Mouse (Mus musculus) v-Abl transformed pro-B cells (cell line): ENCODE measurements around the gene Cbwd1.

Experiments used
- in situ Hi-C, 2 experiments: fragments of 400-800 bp; cut with MboI; formaldehyde crosslinking; loops; one replicate each; pipeline ENCODE4 v1.15.1; 2025; ENCODE audit not compliant: unreplicated experiment in 2 of 2

The Cbwd1 gene

DNA sequence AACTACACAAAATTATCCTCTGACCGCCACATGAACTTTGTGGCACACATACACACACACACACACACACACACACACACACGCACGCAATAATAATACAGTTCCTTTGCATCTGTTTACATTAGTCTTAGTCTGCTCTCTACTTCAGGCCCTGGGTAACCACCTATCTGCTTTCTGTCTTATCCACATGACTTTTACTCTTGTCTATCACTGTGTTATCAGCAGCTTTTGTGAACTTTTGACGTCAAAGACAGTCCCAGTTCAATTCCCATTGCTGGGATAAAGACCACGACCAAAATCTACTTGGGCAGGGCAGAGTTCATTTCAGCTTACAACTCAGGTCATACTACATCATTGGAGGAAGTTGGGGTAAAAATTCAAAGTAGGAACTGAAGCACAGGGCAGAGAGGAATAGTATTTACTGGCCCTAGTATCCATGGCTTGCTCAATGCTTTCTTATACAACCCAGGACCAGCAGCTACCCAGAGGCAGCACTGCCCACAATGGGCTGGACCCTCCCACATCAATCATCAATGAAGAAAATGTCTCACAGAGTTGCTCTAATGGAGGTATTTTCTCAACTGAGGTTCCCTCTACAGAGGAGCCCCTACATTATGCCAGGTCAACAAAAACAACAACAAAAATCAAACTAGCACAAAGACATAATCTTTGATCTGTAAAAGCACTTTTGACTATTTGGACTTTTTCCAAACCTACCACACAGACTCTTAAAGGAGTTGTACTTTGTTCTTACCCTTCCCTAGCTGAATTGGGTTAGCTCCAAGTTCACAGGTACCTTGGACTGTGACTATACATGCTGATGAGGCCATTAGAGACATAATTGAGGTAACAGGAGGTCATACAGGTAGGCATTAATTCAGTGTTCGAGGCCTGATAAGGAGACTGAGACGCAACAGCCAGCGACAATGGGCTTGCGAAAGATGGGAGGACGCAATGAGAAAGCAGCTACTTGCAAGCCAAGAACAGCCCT, 17.7 kb upstream of the Cbwd1 start:
- in situ Hi-C loops: no loop called here

GRCm38 (mm10) chr19:24977991-24978390, 16.6 kb upstream of the Cbwd1 start:
- in situ Hi-C loops: no loop called here

GRCm38 (mm10) chr19:24972701-24973390, 11.4 kb upstream of the Cbwd1 start:
- in situ Hi-C loops: loop anchor here in 1 of 2 experiments (5.0 kb wide), 1 partner anchor 79 kb away; no protein-coding TSS in a partner anchor

DNA sequence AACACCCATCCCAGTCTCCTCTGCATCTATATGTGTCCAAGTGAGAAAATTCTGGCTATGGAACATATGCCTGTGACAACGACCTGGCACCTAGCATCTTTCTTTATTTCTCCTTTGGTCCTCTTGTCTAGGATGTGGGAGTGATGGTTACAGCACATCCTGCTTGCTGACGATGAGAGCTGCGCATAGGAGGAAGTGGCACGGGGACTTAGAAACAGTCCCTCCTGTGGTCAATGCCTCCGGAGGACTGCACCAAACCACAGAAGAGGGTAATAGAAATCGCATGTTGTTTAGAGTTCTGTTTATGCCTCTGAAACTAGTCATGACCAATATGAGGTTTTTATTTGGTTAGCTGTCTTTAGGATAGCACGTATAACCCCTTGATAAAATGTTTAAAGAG, 9.9 kb upstream of the Cbwd1 start:
- in situ Hi-C loops: loop anchor here in 1 of 2 experiments (5.0 kb wide), 1 partner anchor 81 kb away; no protein-coding TSS in a partner anchor

- in situ Hi-C loops: loop anchor here in 1 of 2 experiments (10.0 kb wide), 1 partner anchor 98 kb away; no protein-coding TSS in a partner anchor
These were observed 5.5 kb upstream of the Cbwd1 start for GRCm38 (mm10) chr19:24966941-24967340.

- in situ Hi-C loops: loop anchor here in 1 of 2 experiments (10.0 kb wide), 1 partner anchor 99 kb away; no protein-coding TSS in a partner anchor
These were observed 4.8 kb upstream of the Cbwd1 start for GRCm38 (mm10) chr19:24966203-24966602.

DNA sequence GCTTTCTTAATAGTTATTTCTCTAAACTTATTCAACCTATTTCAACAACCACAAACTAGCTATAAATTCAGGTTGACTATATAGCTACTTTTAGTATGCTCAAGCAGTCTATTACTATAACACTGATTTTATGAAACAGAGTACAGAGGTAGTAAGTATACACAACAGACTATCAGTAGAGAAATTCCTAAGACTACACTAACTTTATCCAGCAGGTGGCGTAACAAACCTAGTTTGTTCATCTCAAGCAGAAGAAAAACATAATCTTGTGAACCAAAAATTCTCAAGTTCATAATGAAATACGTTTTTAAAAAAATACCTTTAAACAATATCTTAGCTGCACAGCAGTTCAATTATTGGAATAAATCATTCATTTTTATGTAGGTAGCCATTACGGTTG, 2.9 kb downstream of the Cbwd1 start:
- in situ Hi-C loops: loop anchor here (5.0 to 10.0 kb wide), 4 partner anchors 376 to 666 kb away; no protein-coding TSS in a partner anchor

- in situ Hi-C loops: loop anchor here in 1 of 2 experiments (10.0 kb wide), 1 partner anchor 689 kb away; no protein-coding TSS in a partner anchor
These were observed 15.7 kb downstream of the Cbwd1 start for GRCm38 (mm10) chr19:24945521-24946262.

- in situ Hi-C loops: no loop called here
These were observed 24.3 kb downstream of the Cbwd1 start for GRCm38 (mm10) chr19:24937084-24937483.

- in situ Hi-C loops: no loop called here
These were observed 32.4 kb downstream of the Cbwd1 start for GRCm38 (mm10) chr19:24929041-24929440.

GRCm38 (mm10) chr19:24920866-24921265, 40.5 kb downstream of the Cbwd1 start:
- in situ Hi-C loops: no loop called here

DNA sequence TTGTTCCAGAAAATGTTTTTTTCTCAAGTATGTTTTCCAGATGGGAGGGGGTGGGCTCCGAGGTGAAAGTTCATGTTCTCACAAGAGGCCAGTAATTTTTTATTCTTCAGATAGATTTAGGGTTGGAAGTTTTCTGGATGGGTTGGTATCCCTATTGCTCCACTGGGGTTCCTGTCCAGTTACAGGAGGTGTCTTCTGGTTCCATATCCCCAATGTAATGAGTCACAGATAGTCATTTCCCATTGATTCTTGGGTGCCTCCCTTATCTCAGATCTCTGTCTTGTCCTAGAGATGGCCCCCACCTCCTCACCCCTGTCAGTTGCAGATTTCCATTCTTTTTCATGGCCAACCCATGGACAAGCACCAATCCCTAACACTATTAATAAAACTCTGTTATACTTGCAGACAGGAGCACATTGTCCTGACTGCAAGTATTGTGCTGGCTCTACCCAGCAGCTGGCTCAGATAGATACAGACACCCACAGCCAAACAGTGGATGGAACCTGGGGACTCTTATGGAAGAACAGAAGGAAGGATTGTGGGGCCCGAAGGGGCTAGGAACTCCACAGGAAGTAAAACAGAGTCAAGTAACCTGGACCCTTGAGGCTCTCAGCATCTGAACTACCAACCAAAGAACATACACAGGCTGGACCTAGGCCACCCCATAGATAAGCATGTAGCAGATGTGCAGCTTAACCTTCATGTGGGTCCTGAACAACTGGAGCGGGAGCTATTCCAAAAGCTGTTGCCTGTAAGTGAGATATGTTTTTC, 52.8 kb downstream of the Cbwd1 start:
- in situ Hi-C loops: no loop called here

DNA sequence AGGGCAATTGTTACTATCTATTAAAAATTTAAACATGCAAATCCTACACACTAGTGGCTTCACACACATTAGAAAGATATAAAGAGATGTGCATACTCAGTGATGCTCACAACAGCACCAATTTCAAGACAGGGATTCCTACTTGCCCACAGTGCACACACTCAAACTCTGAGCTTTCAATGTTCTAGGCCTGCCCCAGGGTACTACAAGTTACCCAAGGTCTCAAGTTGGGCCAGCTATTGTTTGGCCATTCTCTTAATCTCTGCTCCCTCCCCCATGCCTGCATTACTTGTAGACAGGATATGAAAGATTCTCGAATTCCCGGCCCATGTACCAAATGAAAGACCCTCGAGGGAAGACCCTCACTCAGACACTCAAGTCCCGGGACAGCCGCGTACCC, 53.8 kb downstream of the Cbwd1 start:
- in situ Hi-C loops: no loop called here

GRCm38 (mm10) chr19:24902821-24903220, 58.6 kb downstream of the Cbwd1 start:
- in situ Hi-C loops: no loop called here

DNA sequence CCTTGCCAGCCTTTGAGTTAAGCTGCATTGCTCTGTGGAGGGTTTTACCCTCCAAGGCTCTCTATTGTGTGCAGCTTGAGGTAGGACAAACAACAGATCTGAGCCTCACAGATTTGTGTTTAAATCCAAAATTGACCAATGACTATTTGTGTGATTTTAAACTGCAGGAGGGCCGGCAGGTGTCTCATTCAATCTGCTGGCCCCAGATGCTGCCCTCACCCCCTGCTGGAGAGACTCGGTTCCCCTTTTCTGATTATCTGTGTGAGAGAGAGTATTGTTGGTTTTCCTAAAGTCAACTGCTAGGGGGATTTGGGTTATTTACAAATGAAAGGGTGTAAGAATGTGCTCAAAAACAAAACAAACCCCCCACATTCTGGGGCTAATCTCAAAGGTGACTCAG, 59.2 kb downstream of the Cbwd1 start:
- in situ Hi-C loops: no loop called here

DNA sequence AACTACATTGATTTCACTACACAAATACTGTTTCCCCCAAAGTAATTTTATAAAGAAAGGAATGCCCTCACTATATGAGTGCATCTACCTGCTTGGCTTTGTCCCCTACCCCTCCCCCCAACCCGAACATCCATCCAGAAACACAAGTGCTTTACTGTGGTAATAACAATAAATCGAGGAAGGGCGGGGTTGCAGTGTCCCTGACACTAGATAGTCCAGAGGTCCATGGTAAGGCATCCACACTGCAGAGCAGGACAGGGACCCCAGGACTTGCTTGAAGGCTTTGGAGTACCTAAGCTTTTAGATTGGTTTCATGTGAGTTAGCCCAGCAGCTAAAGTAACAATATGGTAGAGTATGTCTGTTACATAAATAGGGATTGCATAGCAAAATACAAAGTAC, 59.7 kb downstream of the Cbwd1 start:
- in situ Hi-C loops: no loop called here

DNA sequence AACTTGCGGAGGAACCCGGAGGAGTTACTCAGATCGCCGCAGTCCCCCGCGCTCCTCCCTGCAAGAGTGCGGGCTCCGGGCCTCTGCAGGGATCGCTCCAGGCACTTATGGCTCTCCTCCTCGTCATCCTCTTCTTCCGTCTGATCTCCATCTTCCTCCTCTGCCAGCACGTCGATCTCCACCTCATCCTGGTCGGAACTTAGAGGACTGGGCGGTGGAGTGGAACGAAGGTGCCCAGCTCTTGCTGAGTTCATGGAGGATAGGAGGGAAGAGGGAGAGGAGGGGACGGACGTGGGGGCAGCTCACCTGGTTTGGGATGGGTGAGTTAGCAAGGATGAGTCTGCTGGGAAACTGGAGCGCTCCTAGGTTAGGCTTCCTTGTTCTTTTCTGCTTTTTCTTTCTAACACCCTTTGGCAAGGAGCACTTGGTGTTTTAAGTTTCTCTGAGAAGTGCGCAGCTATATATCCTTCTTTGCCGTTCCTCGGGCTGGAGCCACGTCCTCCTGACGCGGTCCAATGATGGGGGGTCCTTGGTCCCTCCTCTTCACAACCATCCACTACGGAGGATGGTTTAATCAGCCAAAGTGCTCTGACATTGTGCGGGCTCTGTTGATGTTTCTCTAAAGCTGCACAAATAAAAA, 60.7 kb downstream of the Cbwd1 start, which contains the start of gene Foxd4:
Gene Foxd4, minus strand, starts transcription at position 617 of the 640 bp plus-strand sequence.
- in situ Hi-C loops: no loop called here

DNA sequence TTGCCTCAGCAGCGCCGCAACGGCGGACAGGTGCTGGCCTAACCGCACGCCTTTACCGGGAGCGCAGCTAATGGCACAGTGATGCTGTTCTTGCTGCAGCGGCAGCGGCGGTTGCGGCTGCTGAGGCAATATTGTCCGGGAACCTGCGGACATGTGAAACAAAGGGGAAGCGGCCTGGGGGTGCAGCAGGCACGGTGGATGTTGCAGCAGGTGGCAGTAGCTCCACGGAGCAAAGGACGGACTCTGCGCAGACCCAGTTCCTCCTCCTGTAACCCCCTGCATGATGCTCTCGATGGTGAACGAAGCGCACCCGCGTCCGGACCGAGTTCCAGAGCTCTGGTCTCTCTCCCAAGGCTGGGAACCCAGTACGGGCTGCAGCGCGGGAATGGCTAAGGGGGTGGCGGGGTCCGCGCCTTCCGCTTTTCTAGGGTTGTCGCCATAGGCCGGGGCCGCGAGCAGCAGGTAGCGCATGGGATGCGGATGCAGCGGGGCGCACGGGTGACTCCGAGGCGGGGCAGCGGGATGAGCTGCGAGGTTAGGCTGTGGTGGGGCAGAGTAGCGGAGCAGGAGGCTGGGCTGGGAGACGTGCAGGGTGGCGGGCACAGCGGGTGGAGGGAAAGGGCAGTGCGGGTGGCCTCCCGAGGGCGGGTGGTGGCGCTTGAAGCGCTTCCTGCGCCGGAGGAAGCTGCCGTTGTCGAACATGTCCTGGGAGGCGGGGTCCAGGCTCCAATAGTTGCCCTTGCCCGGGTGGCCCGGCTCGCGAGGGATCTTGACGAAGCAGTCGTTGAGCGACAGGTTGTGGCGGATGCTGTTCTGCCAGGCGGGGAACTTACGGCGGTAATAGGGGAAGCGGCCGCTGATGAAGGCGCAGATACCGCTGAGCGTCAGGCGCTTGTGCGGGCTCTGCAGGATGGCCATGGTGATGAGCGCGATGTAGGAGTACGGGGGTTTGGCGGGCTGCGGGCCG, 61.5 kb downstream of the Cbwd1 start:
- in situ Hi-C loops: loop anchor here (25.0 kb wide), 2 partner anchors 738 to 1038 kb away; no protein-coding TSS in a partner anchor
